Mouse (Mus musculus) adrenal gland, postnatal 36 days (tissue): ENCODE results near the gene Erich4. TPM values are rescaled to one million over a fixed set of nuclear protein-coding genes. Genes with fewer than 3 reads are reported as not detected.
"Not testable (repeated sequence)": the region's sequence is repeated elsewhere in the genome, so short reads cannot be mapped to it uniquely, and the experiment has no call there.

Source experiments
- DNase-seq, 2 experiments: peaks; one replicate each; pipeline ENCODE4 v3.0.0; 2021; ENCODE audit warnings: mixed read lengths in 1 of 2
- total RNA-seq, 2 experiments: library from RNA; stranded (reverse); gene quantifications; 2 replicates each; pipeline ENCODE4 v1.2.3; 2021

Gene Erich4
- total RNA-seq, 2 experiments from 2014 or later = not detected

DNA sequence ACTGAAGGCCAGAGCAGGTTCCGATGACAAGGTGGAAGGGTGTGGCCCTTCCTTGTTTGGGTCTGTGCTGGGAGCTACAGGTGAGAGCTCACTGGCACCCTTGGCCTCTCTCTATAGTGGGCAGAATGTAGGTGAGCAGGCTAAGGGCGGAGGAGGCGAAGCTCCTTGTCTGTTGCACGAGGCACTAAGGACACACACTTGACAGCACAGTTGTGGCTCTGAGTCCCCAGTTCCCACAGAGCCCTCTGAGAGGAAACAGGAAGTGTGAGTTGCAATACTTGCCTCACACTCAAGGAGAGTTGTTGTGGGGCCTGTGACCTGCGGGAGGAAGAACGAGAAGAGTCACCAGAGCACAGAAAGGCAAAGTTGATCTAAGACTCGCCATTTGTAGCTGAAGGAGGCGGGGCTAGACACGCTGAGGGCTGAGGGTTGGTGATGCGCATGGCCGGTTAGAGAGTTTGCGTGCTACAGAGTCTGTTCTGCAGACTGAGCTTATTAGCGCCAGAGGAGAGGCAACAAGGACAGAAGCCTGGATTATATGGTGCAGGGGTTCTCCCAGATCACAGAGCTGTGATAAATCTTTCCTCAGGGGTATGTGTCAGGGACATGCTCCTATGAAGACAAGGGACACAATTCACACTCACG is 38.8 kb downstream of the Erich4 start:
- DNase-seq = not testable (repeated sequence)

DNA sequence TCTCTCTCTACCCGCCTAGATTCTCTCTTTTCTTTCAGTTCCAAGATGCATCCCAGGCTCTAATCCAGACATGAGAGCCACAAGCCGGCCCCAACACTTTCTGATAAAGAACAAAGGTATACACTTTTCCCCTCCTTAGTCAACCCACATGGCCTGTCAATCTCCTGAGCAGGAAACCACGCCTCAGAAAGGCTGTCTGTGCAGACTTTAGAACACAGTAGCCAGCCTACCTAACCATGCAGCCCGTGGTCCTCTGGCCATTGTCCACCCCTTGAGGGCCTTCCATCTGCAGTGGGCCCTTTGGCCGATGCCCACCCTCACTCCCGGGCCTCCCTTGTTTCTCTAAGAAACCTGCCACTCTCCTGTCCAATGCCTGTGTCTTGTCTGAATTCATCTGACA is 39.4 kb downstream of the Erich4 start:
- DNase-seq = not testable (repeated sequence)

GRCm38 (mm10) chr7:25575870-25576269 is 39.8 kb downstream of the Erich4 start:
- no peak for DNase-seq

DNA sequence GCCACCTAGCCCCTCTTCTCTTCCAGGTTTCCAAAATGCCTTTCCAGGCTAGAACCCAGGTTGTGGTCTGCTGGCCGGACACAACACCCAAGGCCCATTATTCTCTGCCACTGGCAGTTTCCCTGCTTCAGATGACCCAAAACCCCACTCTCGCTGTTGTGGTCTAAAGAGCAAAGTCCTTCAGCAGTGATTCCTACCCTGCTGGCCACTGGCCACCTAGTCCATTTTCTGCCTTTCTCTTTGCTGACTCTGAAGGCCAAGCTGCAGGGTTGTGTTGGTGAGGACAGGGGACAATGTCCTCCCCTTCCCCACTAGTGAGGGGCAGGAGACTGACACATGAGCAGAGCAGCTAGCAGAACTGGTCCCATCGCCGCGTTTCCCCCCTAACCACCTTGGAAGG is 40.6 kb downstream of the Erich4 start:
- DNase-seq = no peak

DNA sequence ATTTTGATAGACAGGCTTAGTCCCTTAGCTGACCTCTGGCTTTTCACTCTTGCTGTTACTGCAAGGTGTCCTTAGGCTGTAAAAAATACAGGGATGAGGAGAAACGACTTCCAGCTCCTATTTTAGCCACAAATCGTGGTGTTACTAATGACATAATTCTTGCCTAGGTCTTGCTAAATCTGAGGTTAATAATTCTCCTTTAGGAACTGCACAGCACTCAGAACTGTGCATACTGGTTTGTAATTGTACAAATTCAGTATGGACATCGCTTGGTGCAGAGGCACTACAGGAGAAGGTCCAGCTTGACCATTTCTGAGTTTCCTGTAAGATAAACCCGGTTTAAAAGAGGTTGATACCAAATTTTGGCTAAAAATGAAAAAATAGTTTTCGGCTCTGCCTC is 41.9 kb downstream of the Erich4 start:
- not testable (repeated sequence) for DNase-seq

DNA sequence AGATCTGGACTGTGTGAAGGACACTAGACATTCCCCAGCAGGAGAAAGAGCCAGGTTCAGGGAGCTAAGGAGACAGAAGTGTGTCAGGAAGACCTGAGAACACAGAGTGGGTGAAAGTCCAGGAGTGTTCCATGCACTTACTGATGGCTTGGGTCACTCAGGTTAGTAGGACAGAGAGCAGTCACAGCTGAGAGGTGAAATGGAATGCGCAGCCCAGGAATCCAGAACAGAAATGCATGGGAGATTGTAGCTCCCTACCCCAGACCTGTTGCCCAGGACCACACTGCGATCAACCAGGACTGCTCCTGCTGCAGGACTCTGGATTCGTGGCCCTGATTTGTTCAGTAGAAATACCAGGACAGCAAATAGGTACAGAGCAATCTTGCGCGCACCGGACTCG is 47.0 kb downstream of the Erich4 start:
- DNase-seq = no peak

Other genes with a start within 250 kb of the Erich4 start
- not detected for gene Cnfn, start 246.2 kb downstream of the Erich4 start, total RNA-seq
- 100 to 1,000 TPM; 342 to 355 TPM for gene Lipe, start 217.2 kb downstream of the Erich4 start, total RNA-seq
- gene Cxcl17, start 203.0 kb downstream of the Erich4 start, total RNA-seq = not detected
- 10 to 100 TPM in 1 of 2 experiments, 1 to 10 TPM in 1; 9.6 to 19.9 TPM for gene Ceacam1, start 138.3 kb downstream of the Erich4 start, total RNA-seq
- gene Ceacam2, start 76.0 kb downstream of the Erich4 start, total RNA-seq = 1 to 10 TPM; 1.4 to 2.4 TPM
- 10 to 100 TPM; 22.1 to 25.3 TPM for gene Dmac2, start 3.5 kb upstream of the Erich4 start, total RNA-seq
- 1 to 10 TPM; 1.8 to 2.0 TPM for gene B3gnt8, start 10.8 kb upstream of the Erich4 start, total RNA-seq
- 100 to 1,000 TPM; 176 to 245 TPM for gene Bckdha, start 43.1 kb upstream of the Erich4 start, total RNA-seq
- gene Exosc5, start 43.3 kb upstream of the Erich4 start, total RNA-seq = 10 to 100 TPM; 39.6 to 54.0 TPM
- not detected for gene Tmem91, start 59.3 kb upstream of the Erich4 start, total RNA-seq
- 10 to 100 TPM; 15.3 to 18.0 TPM for gene B9d2, start 64.9 kb upstream of the Erich4 start, total RNA-seq
- gene Tgfb1, start 71.1 kb upstream of the Erich4 start, total RNA-seq = 10 to 100 TPM; 35.5 to 48.9 TPM
- 10 to 100 TPM; 45.9 to 49.0 TPM for gene Ccdc97, start 103.2 kb upstream of the Erich4 start, total RNA-seq
- gene Hnrnpul1, start 138.9 kb upstream of the Erich4 start, total RNA-seq = 100 to 1,000 TPM; 102 to 113 TPM
- gene Axl, start 172.8 kb upstream of the Erich4 start, total RNA-seq = 10 to 100 TPM; 50.7 to 63.4 TPM
- gene Cyp2s1, start 201.0 kb upstream of the Erich4 start, total RNA-seq = 1 to 10 TPM; 1.9 to 2.5 TPM